Mouse (Mus musculus) right cerebral cortex, postnatal 10 days (tissue): ENCODE measurements around the gene Mtrex.

Experiments
- DNase-seq, 2 experiments: peaks; one replicate each; pipeline ENCODE4 v3.0.0; 2021; ENCODE audit warnings: low spot score in 2 of 2

Gene Mtrex

DNA sequence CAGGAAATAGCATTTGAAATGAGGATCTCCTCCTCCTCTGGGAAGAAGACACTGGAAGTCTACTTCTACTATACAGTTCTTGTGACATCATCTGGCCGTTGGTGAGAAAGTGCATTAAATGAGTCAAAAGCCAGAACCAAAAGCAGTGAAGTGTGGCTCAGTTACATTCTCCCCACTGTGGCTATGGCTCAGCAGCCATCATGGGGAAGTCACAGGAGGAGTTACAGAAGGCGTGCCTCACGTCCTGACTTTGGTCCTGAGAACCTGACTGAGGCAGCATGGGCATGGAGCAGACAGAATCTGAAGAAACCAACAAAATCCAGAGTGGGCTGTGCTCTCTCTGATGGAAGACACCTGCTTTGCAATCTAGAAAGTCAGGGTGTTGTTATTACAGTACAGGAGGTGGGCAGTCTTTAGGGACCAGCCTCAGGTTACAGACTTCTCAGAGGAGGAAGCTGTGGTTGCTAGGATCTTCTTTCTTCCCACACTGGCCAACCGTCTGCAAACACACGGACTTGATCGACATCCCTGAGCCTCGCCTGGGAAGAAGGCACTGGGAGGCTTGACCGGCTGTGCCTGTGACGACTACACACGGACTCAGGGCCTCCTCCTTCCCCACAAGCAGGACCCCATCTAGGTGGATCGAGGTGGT lies 57.0 kb downstream of the Mtrex start:
- DNase-seq: no peak

DNA sequence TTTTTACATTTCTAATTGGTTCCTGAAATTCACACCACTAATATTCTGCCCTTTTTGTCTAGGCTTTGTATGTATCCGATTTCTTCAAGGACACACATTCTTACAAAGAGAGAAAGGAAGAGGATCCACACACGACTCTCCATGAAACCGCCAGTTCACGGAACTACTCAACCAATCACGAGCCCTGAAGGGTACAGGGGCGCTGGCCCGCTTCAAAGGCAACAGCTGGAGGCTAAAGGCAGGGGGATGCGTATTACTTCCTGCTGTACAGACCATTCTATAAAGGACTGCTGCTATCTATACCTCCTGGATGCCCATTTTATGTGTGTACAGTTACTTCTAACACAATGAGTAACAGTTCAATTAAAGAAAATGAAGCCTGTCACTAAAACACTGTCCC lies 59.8 kb downstream of the Mtrex start:
- no peak for DNase-seq

DNA sequence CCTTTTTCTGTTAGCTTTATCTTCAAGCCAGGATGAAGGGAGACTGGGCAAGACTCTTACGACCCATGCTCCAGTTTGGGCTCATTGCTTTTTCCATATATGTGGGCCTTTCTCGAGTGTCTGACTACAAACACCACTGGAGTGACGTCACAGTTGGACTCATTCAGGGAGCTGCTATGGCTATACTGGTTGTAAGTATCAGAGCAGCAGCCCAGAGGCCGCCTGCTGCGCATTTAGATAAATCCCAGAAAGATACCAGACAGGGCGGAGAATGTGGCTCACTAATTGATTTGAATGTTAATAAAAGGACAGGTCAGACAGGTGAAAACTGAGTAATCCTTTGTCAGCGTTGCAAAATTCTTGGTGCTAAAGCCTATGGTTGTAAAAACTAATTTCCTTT lies 60.4 kb downstream of the Mtrex start:
- DNase-seq: no peak

DNA sequence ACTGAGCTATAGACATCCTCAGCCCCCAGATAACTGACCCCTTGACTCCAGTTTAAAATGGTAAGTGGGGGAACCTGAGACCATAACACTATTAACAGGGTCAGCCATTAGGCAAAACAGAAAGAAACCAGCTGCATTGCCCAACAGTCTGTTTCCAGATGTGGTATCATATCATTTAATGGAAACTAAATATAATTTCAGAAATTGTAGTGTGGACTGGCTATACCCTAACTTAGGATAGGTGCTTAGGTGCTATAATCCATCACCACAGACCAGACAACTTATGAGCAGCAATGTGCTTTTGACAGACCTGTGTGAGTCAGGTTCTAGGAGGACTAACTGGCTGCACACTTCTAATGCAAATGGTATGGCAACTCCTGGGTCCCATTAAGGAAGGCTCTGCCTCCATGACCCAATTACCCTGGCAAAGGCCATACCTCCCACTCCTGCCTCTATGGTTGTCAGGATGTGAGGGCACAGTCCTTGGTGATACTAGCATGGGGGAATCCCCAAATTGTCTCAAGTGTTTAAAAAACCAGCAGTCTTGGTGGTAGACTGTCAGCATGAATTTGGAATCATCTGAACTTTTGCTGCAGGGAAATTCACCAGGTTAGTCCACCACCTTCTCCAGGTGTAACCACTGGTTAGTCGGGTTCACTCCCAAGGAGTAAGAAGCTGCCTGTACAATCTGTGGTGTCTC lies 64.1 kb downstream of the Mtrex start:
- no peak for DNase-seq

DNA sequence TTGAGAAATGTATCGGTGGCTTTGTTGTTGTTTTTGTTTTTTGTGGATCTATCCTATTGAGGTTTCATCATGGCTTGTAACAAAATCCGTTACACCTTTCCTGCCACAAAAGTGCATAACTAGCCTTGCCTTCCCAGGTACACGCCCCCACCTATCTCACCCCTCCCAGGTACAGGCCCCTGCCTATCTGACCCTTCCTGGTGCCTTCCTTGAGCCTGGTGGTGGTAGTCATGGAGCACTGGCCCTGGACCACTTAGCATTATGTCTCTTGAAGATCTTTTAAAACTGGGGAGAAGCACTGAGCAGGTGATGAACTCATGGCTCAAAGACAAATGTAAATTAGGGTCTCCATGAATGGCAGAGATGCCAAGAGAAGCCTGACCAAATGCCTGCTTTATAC lies 64.9 kb downstream of the Mtrex start:
- no peak for DNase-seq

DNA sequence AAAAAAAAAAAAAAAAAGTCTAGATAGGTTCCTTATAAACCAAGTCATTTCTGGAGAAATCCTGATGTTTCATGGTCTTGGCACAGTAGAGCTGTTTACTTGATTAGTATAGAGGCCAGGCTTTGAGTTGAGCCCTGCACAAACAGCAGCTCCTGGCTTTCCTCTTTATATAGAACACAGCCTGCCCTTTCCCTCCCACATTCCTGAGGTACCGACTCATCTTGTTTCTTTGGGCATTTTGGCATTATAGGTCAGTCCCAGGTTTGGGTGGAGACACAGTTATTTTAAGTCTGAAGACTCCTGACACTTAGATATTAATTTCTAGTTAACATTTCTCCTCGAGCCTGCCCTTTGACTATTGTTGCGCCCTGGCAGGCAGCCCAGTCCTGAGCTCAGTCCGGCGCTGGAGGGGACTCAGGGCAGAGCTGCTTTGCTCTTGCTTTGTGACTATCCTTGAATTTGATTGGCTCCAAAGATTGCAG lies 65.3 kb downstream of the Mtrex start:
- DNase-seq: no peak

DNA sequence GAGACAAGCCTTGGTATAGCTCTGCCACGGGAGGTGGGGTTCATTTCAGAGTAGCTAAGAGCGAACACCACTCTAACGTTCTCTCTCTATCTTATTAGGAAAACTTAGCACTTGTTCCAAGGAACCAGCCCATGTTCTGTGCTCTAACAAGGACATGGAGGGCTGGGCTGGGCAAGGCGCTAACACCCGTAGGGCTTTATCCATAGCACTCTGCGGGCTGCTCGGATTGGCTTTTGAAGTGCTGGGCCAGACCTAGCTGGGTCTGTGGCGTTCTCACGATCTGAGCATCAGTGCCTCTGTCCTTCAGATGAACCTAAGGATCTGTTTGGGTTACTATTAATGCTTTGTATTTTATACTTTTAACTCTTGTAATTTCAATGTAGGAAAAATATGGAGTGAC lies 66.3 kb downstream of the Mtrex start:
- DNase-seq: no peak

DNA sequence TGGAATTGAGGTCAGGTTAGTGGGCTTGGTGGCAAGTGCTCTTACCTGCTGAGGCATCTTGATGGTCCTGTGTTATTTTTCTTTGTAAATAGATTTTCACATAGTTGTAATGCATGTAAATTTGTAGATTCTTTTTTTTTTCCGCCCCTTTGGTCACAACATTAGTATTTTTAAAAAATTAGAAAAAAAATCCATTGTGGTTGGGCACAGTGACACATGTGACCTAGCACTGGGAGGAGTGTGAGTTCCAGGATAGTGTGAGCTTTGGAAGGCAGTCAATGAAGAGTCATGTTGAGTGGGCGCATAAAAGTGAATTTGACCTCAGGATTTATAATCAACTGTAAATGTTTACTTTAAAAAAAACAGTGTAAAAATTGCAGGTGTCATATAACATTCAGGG lies 66.8 kb downstream of the Mtrex start:
- DNase-seq: no peak

DNA sequence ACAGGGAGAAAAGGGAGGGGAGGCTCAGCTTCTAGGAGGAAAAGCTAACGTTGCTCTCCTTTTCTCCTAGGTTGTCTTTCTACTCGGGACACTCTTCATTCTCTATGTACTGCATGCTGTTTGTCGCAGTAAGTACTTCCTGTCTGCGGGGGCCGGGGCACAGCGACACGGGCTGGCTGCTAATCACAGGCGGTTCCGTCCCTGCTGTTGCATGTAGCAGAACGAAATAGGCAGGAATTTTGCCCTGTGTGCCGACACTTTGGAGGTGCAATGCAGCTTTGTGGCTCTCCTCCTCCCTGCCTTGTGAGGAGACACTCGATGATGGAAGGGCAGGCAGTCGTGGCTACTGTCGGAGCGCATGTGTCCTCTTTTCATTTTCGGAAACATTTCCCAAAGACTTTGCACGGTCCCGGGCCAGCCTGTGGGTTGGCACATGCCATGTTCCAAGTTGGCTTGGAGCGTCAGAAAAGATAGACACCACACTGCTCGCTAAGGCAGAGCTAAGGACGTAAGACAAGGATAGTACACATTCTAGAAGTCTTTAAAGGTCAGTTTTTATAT lies 67.5 kb downstream of the Mtrex start:
- DNase-seq: no peak

DNA sequence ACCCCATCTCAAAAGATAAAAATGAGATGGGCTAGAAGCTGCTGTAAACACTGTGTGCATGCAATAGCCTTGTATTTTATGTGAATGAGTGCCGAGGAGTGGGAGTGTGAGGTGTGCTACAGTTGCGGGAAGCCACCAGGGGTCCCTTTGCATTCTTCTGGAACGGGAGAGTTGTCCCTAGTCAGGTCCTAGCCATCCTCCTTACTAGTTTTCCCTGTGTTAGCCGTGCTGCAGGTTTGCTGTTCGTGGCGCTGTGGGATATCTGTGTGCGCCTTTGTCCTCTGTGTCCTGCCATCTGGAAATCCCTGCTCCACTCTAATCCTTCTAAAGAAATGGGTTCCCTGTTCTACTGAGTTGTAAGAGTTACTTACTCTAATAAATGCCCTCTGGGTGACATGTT lies 69.3 kb downstream of the Mtrex start:
- DNase-seq: no peak

DNA sequence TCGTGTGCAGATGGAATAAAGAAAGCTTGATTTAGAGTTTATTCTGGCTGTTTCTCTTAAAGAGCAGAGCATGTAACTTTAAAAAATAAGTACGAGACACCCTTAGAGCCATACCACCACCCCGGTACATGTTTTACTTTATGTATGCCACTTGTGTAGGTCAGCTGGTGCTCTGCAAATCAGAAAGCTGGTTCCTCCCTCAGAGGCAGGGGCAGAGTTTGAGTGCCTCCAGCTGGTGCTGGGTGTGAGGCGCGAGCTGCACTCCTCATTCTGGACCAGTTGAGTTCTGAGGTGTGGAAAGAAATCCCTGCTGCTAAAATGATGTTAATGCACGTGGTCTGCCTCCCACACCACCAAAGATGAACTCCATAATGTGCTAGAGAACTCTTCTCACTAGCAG lies 72.8 kb downstream of the Mtrex start:
- no peak for DNase-seq

DNA sequence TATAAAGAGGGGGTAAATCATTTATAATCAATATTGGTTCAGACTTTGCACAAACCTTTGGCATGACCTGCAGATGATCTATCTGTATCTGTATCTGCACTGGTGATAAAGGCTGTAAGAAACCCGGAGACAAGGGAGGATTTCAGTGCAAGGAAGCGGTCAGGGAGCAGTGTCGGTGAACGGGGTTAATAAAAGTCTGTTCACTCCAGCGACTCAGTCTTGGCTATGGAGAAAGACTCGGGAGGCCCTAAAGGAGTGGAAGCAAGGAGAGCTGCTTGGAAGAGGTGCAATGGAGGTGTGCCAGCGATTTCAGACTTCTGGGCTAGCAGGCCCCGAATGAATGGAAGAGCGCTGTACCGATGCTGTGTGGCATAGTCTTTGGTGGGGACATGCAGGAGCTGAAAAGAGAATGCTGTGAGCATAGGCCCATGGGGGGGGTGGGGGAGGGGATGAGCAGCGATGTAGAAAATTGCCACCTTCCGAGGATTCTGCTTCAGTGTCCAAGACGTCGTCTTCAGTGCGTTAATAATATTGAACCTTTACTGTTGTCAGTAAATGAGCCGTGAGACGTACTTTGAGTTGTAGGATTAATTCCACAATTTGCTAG lies 73.4 kb downstream of the Mtrex start:
- DNase-seq: no peak

DNA sequence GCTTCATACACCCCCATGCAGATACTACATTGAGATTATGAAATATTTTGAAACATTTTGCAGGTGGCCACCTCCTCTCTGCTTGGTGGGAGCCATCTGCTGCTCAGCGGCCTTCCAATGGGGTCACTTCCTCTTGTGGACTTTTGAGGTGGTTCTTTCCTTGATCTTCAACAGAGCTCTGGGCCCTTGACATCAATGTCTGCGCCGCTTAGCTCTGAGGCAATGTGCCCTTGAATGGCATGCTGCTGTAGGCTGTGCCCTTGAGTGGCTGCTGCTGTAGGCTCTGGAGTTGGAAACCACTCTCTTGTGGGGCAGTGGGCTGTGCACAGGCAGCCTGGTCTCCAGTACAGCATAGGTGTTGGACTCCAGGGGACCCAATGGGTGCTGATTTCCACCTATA lies 81.3 kb downstream of the Mtrex start:
- DNase-seq: no peak

DNA sequence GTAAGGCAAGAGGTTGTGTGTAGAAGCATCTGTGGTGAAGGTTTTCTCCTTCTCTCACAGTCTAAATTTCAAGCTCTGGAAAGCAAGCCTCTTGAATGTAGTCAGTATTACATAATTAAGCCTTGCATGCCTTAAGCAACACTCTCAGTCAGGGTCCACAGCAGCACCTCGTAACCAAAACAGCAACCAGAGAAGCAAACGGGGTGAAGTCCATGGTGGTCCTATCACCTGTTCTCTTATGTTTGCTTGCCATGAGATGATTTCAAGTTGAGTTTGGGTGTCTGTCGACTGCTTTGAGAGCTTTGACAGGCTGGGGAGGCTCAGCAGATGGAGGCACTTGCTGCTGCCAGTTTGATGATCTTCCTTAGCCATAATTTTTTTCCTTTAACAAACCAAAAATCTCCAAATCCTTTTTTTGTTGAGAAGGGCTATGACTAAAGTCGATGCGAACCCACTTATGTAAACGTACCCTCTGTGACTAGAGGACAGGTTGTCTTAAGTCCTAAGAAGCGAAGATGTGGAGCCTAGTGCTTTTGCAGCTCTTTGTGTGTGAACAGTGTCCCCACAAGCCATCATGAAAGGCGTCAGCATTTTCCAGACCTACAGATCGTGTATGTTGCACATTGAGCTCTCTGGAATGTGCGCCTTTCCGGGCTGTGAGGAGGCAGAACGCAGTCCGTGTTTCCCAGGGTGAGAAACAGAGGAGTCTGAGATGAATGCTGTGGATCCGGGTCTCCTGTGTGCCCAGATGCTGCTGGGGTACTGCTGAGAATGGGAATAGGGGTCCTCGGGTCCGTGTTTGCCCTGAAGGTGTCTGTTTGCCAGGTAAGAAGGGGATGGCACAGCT lies 86.7 kb downstream of the Mtrex start:
- DNase-seq: peak; percentile 38 to 44

DNA sequence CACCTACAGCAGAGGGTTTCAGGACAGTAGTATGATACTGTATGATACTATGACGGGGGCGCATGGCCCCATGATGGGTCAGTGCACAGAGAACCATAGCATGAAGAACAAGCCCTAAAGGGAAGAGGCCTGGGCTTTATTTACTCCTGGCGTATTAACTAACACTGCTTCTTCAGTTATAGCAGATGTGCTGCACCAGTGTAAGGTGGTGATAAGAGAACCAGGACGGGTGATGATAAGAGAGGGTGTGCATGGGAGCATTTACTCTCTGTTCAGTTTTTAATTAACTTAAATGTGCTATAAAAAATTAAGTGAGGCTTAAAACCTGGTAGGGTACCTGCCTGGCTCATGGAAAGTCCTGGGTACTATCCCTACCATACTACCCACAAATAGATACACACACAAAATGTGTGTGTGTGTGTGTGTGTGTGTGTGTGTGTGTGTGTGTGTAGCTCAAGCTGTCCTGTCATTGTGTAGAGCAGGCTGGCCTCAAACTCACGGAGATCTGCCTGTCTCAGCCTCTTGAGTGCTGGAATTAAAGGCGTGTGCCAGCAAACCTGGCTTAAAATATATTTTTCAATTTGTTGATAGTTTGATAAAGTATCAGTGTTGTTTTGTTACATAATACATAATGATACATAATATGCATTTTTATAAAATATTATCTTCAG lies 88.5 kb downstream of the Mtrex start:
- DNase-seq: no peak

DNA sequence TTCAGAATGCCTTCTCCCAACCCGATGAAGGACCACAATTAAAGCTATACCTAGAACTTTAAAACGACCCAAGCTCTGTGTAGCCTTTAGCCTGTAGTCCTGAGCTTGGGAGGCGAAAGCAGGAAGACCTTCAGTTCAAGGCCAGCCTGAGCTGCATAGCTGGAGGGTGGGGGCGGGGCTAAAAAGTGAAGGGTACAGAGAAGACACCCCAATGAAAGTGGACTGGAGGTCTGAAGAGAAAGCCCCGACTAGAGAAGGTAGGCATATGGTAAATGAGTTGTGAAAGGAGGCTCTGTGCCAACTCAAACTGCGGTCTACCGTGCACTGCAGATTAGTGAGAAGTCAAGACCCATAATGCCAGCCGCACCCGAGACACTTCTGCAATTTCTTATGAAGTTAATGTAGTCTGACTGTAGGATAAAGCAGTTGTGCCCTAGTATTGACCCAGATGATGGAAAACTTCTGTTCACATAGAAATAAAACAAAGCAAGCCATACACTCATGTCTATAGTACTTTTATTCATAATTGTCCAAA lies 89.5 kb downstream of the Mtrex start:
- DNase-seq: no peak

DNA sequence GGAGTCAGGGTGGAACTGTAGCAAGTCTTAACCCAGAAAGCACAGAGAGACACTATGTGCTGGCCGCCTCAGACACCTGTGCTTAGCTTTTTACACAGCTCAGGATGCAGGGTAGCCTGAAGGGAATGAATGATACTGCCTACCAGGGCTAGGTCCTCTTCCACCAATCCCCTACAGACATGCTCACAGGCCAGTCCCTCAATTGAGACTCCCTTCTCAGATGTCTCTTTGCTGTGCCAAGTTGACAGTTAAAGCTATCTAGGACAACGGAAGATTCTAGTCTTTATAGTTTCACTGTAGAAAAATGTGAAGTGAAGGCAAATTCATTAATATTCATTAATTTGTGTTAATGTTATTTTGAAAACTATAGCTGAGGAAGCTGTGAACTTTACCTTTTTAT lies 90.2 kb downstream of the Mtrex start:
- no peak for DNase-seq

DNA sequence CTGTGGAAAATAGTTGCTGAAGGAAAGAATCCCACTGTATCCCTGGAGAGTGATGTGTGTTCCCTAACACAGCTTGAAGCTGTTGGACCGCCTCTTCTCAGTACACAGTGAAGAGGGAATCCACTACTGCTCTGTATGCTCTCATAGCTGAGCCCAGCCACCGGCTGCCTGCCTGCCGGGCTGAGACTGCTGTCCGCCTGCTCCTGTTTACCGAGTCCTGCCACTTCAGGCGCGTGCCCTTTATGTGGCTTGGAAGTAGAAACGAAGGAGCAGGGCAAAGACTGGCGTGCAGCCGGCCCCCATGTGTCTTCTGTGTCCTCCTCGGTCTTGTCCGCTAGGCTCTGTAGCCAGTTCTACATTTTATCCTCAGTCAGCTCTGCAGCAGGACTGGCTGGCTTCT lies 92.1 kb downstream of the Mtrex start:
- DNase-seq: no peak

DNA sequence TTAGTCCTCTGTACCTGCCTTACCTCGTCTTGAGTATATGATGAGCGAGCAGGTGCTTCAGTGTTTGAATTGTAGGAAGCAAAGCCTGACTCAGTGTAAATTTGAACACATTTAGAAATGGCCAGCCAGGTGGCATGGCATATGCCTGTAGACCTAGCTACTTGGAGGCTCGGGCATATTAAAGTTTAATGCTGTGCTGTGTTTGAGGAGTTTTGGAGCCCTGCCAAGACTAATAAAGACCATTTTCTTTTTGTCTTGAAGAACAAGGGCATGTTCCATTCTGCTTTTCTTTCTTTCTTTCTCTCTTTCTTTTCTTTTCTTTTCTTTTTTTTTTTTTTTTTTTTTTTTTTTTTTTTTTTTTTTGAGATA lies 93.3 kb downstream of the Mtrex start:
- DNase-seq: no peak

DNA sequence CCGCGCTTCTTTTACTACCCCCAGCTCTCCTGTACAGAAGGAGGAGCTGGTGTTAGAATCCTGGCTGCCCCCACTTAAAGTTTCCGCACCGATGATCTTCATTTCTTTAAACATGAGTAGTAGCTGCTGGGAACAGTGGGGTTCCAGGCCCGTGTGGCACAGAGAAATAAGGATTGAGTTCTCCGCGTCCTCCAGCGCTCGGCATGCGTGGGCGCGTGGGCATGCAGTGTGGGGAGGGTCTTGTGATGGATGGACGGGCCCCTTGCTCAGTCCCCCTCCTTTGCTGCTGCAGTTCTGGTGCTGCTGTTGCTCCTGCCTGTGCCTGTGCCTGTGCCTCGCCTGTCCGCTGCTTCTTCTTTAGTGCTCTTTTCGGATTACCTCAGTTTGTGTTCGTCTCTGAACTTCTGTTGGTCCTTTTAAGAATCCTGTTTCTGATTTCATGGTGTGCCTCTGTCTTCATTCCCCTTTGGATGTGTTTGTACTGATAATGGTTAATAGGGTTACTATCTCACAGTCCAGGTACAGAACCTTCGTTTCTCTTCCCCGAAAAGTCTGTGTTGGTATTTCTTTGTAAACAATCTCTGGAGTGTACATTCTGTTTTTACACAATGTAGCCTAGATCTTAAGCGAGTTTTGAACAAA lies 93.8 kb downstream of the Mtrex start:
- DNase-seq: no peak

DNA sequence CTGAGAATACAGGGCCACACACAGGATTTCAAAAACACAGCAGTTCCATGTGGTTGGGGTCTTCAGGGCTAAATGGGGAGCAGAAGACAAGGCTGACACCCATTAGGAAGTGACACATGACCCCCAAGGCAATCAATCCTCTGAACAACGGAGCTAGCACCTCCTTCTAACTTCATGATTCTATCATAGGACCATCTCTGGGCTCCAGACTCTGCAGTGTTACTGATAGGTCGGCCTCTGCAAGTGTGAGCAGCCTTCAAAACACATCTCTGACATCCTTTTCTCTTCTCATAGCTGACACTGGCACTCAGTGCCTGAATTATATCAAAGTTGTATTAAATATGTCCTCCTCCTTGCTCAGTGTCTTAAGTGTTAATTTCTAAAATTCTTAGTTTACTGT lies 94.6 kb downstream of the Mtrex start:
- no peak for DNase-seq
